Mouse (Mus musculus) small intestine, adult 2 months (tissue): ENCODE data around the gene Col9a2.

Experiments
- CTCF ChIP-seq: fragments of 200-500 bp; IDR thresholded peaks from 2 replicates; pipeline ENCODE4 v1.5.1; 2012; ENCODE audit warnings: low read depth, mild to moderate bottlenecking, control low read depth, inconsistent platforms, low read length, moderate library complexity, mixed read lengths; ENCODE audit not compliant: insufficient replicate concordance, insufficient read length; ENCODE audit errors: extremely low read depth
- POLR2A ChIP-seq: fragments of 200-500 bp; IDR thresholded peaks from 2 replicates; pipeline ENCODE4 v1.6.1; 2012; ENCODE audit warnings: low read depth, mild to moderate bottlenecking, control low read depth, inconsistent platforms, low read length, moderate library complexity

- no peak for TF ChIP-seq POLR2A
- TF ChIP-seq CTCF, result no peak
Measured at GRCm38 (mm10) chr4:121009151-121009550, 30.0 kb upstream of the Col9a2 start.
